Mouse (Mus musculus) liver, embryonic 16.5 days (tissue): ENCODE measurements at regions not wholly inside any gene's neighbourhood (a gene's known extent, or its start where the extent isn't known, plus 50 kb on each side); places are given as distances from the start of the nearest gene placed in this dataset.
"Not testable (repeated sequence)": the region's sequence is repeated elsewhere in the genome, so short reads cannot be mapped to it uniquely, and the experiment has no call there.

ENCODE experiments used
- ATAC-seq: fragments of 200-750 bp; cut with Nextera tagmentation; 2 replicates; pipeline ENCODE4 v1.8.0; 2017; ENCODE audit warnings: low read depth, mild to moderate bottlenecking, moderate number of reproducible peaks, moderate library complexity
- H3K27ac ChIP-seq: fragments of 300-500 bp; sonication (generic); 2 replicates; pipeline ENCODE4 v1.5.1; 2014; ENCODE audit warnings: mild to moderate bottlenecking, low read length
- H3K27me3 ChIP-seq: fragments of 300-500 bp; sonication (generic); 2 replicates; pipeline ENCODE4 v1.6.1; 2014; ENCODE audit warnings: low read depth, low read length, mixed read lengths; ENCODE audit not compliant: control insufficient read depth, insufficient read depth
- H3K36me3 ChIP-seq: fragments of 300-500 bp; sonication (generic); 2 replicates; pipeline ENCODE4 v1.6.1; 2014; ENCODE audit warnings: mild to moderate bottlenecking; ENCODE audit not compliant: control insufficient read depth, insufficient read depth
- H3K4me1 ChIP-seq: fragments of 300-500 bp; sonication (generic); 2 replicates; pipeline ENCODE4 v1.6.1; 2014; ENCODE audit warnings: low read depth, low read length, mixed read lengths; ENCODE audit not compliant: control insufficient read depth
- H3K4me2 ChIP-seq: fragments of 300-500 bp; sonication (generic); 2 replicates; pipeline ENCODE4 v1.6.1; 2014; ENCODE audit warnings: low read depth, low read length, mixed read lengths
- H3K4me3 ChIP-seq: fragments of 300-500 bp; sonication (generic); 2 replicates; pipeline ENCODE4 v1.5.1; 2014; ENCODE audit warnings: low read depth, mild to moderate bottlenecking, low read length
- H3K9ac ChIP-seq: fragments of 300-500 bp; sonication (generic); 2 replicates; pipeline ENCODE4 v1.6.1; 2014; ENCODE audit warnings: low read depth, low read length
- H3K9me3 ChIP-seq: fragments of 300-500 bp; sonication (generic); replicated peaks from 2 replicates; pipeline ENCODE4 v1.6.1; 2016; ENCODE audit warnings: low read length; ENCODE audit not compliant: control insufficient read depth
- WGBS: fragments of 180-500 bp; shearing (Covaris S2); extraction: QIAGEN DNeasy Blood & Tissue Kit; methylation state at CpG from one replicate; pipeline ENCODE4 v1.1.7; 2014; ENCODE audit not compliant: insufficient replicate concordance; 5-methylcytosine and 5-hydroxymethylcytosine counted together

DNA sequence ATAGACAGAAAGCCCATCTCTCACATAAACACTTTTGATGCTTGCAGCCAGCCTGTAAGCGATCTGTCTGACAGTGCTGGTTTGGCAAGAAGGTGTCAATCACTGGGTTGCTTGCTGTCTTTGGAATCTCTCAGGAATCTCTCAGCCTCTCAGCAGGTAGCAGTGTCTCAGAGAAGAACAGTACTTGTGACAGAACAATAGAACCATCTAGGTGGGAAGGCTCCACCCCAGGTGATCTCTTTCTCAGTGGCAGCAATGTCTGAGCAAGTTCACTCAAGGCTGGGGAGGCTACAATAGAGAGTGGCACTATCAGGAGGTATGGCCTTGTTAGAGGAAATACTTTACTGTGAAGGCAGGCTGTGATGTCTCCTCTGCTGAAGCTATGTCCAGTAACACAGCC lies 181.5 kb upstream of the Nrxn1 start:
- Histone ChIP-seq H3K9ac (no peak overlapping the region), H3K4me2 (no peak overlapping the region), H3K4me3 (no peak overlapping the region), H3K9me3 (no peaks in the 10 kb centered on the region), H3K4me1 (no peaks in the 10 kb centered on the region), H3K27me3 (no peaks in the 10 kb centered on the region), H3K27ac (no peak overlapping the region), H3K36me3 (no peaks in the 10 kb centered on the region)
- no peak for ATAC-seq
- 76% methylated on average over 1 of the region's 1 CpGs for WGBS

DNA sequence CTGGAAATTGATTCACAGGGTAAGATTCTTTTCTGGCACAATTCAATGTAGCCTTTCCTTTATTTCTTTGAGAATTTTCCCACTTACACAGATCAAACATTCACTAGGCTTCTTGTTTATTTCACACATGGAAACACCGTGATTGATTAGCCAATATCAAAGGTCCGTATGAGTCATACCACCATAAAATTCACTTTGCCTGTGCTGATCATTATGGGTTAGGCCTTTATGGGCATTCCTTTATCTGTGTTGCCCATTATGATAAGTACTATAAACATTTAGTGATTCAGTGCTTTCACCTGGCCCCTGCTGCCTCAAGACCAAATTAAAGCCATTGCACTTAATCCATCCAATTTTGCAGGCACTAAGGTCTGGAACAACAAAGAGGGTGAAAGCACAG lies 145.8 kb upstream of the Nrxn1 start:
- Histone ChIP-seq H3K36me3 (no peaks in the 10 kb centered on the region), H3K9ac (no peak overlapping the region), H3K4me3 (no peak overlapping the region), H3K27me3 (no peaks in the 10 kb centered on the region), H3K4me2 (no peak overlapping the region), H3K9me3 (no peaks in the 10 kb centered on the region), H3K4me1 (no peaks in the 10 kb centered on the region), H3K27ac (no peak overlapping the region)
- WGBS: 61% methylated on average over 2 of the region's 2 CpGs
- ATAC-seq: no peak

- not testable (repeated sequence) for H3K4me1 ChIP-seq, H3K9me3 ChIP-seq, H3K27ac ChIP-seq, H3K4me2 ChIP-seq, H3K9ac ChIP-seq, H3K4me3 ChIP-seq, H3K27me3 ChIP-seq, H3K36me3 ChIP-seq
- WGBS: 86% methylated on average over 14 of the region's 14 CpGs
- peak; percentile 63; the same call in 1 of the 2 replicates for ATAC-seq
Observed at GRCm38 (mm10) chr17:91236653-91237052, 143.8 kb upstream of the Nrxn1 start.

- Histone ChIP-seq H3K27ac (no peak overlapping the region), H3K4me1 (no peaks in the 10 kb centered on the region), H3K4me2 (no peak overlapping the region), H3K9ac (no peak overlapping the region), H3K27me3 (no peaks in the 10 kb centered on the region), H3K4me3 (no peak overlapping the region), H3K36me3 (no peaks in the 10 kb centered on the region), H3K9me3 (no peaks in the 10 kb centered on the region)
- no peak for ATAC-seq
- WGBS: 66% methylated on average over 5 of the region's 5 CpGs
Observed at GRCm38 (mm10) chr17:91226378-91226777, 133.5 kb upstream of the Nrxn1 start.

DNA sequence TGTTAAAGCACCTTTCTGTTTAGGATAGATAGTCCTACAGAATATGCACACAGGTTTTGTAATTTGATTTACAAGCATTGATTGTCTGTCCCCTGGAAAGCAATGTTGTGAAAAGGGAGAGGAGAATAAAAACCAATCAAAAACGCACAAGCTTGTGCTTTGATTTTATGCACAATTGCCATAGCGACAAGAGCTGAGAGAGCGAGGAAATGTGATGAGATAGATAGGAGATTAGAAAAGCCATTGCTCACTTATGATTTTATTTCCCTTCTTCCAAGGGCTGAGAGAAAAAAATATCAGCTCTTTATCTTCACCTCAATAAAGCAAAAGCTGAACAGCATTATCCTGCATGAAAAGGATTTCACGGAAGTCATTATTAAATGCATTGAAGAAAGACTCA lies 133.0 kb upstream of the Nrxn1 start:
- H3K36me3 ChIP-seq: no peaks in the 10 kb centered on the region
- no peaks in the 10 kb centered on the region for H3K4me1 ChIP-seq
- H3K9me3 ChIP-seq: no peaks in the 10 kb centered on the region
- no peak for ATAC-seq
- H3K4me3 ChIP-seq: no peak overlapping the region
- no peak overlapping the region for H3K9ac ChIP-seq
- no peaks in the 10 kb centered on the region for H3K27me3 ChIP-seq
- no peak overlapping the region for H3K4me2 ChIP-seq
- H3K27ac ChIP-seq: no peak overlapping the region
- 65% methylated on average over 4 of the region's 4 CpGs for WGBS

- no peaks in the 10 kb centered on the region for H3K4me1 ChIP-seq
- no peaks in the 10 kb centered on the region for H3K27me3 ChIP-seq
- ATAC-seq: no peak
- no peak overlapping the region for H3K4me3 ChIP-seq
- H3K9me3 ChIP-seq: no peaks in the 10 kb centered on the region
- H3K36me3 ChIP-seq: no peaks in the 10 kb centered on the region
- no peak overlapping the region for H3K27ac ChIP-seq
- H3K9ac ChIP-seq: no peak overlapping the region
- H3K4me2 ChIP-seq: no peak overlapping the region
Observed at GRCm38 (mm10) chr17:91216429-91216828, 123.6 kb upstream of the Nrxn1 start.

GRCm38 (mm10) chr17:91182574-91182973 lies 89.7 kb upstream of the Nrxn1 start:
- H3K4me2 ChIP-seq: no peak overlapping the region
- 70% methylated on average over 4 of the region's 4 CpGs for WGBS
- no peaks in the 10 kb centered on the region for H3K27me3 ChIP-seq
- ATAC-seq: no peak
- H3K9me3 ChIP-seq: no peaks in the 10 kb centered on the region
- no peaks in the 10 kb centered on the region for H3K36me3 ChIP-seq
- no peaks in the 10 kb centered on the region for H3K4me1 ChIP-seq
- no peak overlapping the region for H3K4me3 ChIP-seq
- H3K27ac ChIP-seq: no peak overlapping the region
- no peak overlapping the region for H3K9ac ChIP-seq

GRCm38 (mm10) chr17:91161834-91162233 lies 69.0 kb upstream of the Nrxn1 start:
- no peak overlapping the region for H3K27ac ChIP-seq
- no peak for ATAC-seq
- no peaks in the 10 kb centered on the region for H3K36me3 ChIP-seq
- no peaks in the 10 kb centered on the region for H3K4me1 ChIP-seq
- H3K27me3 ChIP-seq: no peaks in the 10 kb centered on the region
- H3K4me2 ChIP-seq: no peak overlapping the region
- H3K4me3 ChIP-seq: no peak overlapping the region
- H3K9ac ChIP-seq: no peak overlapping the region
- no peaks in the 10 kb centered on the region for H3K9me3 ChIP-seq
- WGBS: 58% methylated on average over 2 of the region's 2 CpGs
